Mouse (Mus musculus) limb, embryonic 11.5 days (tissue): ENCODE results near the gene Gm47791. TPM values are rescaled to one million over a fixed set of nuclear protein-coding genes. Genes with fewer than 3 reads are reported as not detected.
A peak's percentile ranks its signal among the peaks of the same experiment; 100 is the strongest.

Experiments used
- ATAC-seq: fragments of 200-750 bp; cut with Nextera tagmentation; 2 replicates; pipeline ENCODE4 v1.8.0; 2017; ENCODE audit warnings: low read depth; ENCODE audit not compliant: insufficient number of reproducible peaks, low FRiP score, low TSS enrichment
- DNase-seq: peaks from one replicate; pipeline ENCODE4 v3.0.0-alpha.2; 2015; ENCODE audit warnings: low spot score
- H3K27ac ChIP-seq: fragments of 300-500 bp; sonication (generic); replicated peaks from 2 replicates; pipeline ENCODE4 v1.5.1; 2014; ENCODE audit warnings: low read depth, mild to moderate bottlenecking, low read length
- H3K27me3 ChIP-seq: fragments of 300-500 bp; sonication (generic); 2 replicates; pipeline ENCODE4 v1.6.1; 2014; ENCODE audit warnings: mild to moderate bottlenecking, low read length, mixed read lengths; ENCODE audit not compliant: control insufficient read depth, insufficient read depth
- H3K36me3 ChIP-seq: fragments of 300-500 bp; sonication (generic); 2 replicates; pipeline ENCODE4 v1.6.1; 2014; ENCODE audit warnings: mild to moderate bottlenecking, low read length, moderate library complexity, mixed read lengths; ENCODE audit not compliant: control insufficient read depth, insufficient read depth
- H3K4me1 ChIP-seq: fragments of 300-500 bp; sonication (generic); 2 replicates; pipeline ENCODE4 v1.6.1; 2014; ENCODE audit warnings: low read length, mixed read lengths; ENCODE audit not compliant: control insufficient read depth, insufficient read depth
- H3K4me2 ChIP-seq: fragments of 300-500 bp; sonication (generic); 2 replicates; pipeline ENCODE4 v1.6.1; 2014; ENCODE audit warnings: low read depth, mild to moderate bottlenecking, moderate library complexity; ENCODE audit not compliant: severe bottlenecking
- H3K4me3 ChIP-seq: fragments of 300-500 bp; sonication (generic); 2 replicates; pipeline ENCODE4 v1.5.1; 2014; ENCODE audit warnings: low read depth, low read length
- H3K9ac ChIP-seq: fragments of 300-500 bp; sonication (generic); 2 replicates; pipeline ENCODE4 v1.6.1; 2014; ENCODE audit warnings: mild to moderate bottlenecking, low read length
- H3K9me3 ChIP-seq: fragments of 300-500 bp; sonication (generic); 2 replicates; pipeline ENCODE4 v1.6.1; 2016; ENCODE audit warnings: low read length; ENCODE audit not compliant: control insufficient read depth
- WGBS: fragments of 180-500 bp; shearing (Covaris S2); extraction: QIAGEN DNeasy Blood & Tissue Kit; methylation state at CpG from one replicate; pipeline ENCODE4 v1.1.7; 2014; 5-methylcytosine and 5-hydroxymethylcytosine counted together
- polyA plus RNA-seq: library from polyadenylated mRNA; unstranded; fragments of >200 nt; fragmentation: Nextera tagmentation; extraction: Ambion mirVana; gene quantifications from 2 replicates; pipeline ENCODE4 v1.2.1, GENCODE M21; 2014

Gm47791 gene
- polyA plus RNA-seq, 1 experiment from 2014 or later, result not detected

GRCm38 (mm10) chr1:82795211-82795610 is 24.2 kb upstream of the Gm47791 start:
- no peaks in the 10 kb centered on the region for H3K27me3 ChIP-seq
- ATAC-seq (no peak), DNase-seq (no peak)
- no peak overlapping the region for H3K4me3 ChIP-seq
- no peaks in the 10 kb centered on the region for H3K4me1 ChIP-seq
- no peaks in the 10 kb centered on the region for H3K36me3 ChIP-seq
- WGBS, result 83% methylated on average over 2 of the region's 2 CpGs
- H3K9ac ChIP-seq, result no peak overlapping the region
- H3K9me3 ChIP-seq, result no peaks in the 10 kb centered on the region; the same call in 1 of the 2 replicates
- H3K4me2 ChIP-seq, result no peak overlapping the region
- no peak overlapping the region for H3K27ac ChIP-seq

GRCm38 (mm10) chr1:82793986-82794385 is 22.9 kb upstream of the Gm47791 start:
- H3K27me3 ChIP-seq, result no peaks in the 10 kb centered on the region
- no peaks in the 10 kb centered on the region for H3K4me1 ChIP-seq
- no peaks in the 10 kb centered on the region for H3K36me3 ChIP-seq
- no peak overlapping the region for H3K4me2 ChIP-seq
- H3K9me3 ChIP-seq, result no peaks in the 10 kb centered on the region; the same call in 1 of the 2 replicates
- no peak overlapping the region for H3K27ac ChIP-seq
- ATAC-seq (no peak), DNase-seq (no peak)
- H3K9ac ChIP-seq, result no peak overlapping the region
- H3K4me3 ChIP-seq, result no peak overlapping the region
- 60% methylated on average over 4 of the region's 4 CpGs for WGBS

GRCm38 (mm10) chr1:82793110-82793509 is 22.1 kb upstream of the Gm47791 start:
- no peak overlapping the region for H3K4me2 ChIP-seq
- DNase-seq (no peak), ATAC-seq (no peak)
- H3K9ac ChIP-seq, result no peak overlapping the region
- 84% methylated on average over 3 of the region's 3 CpGs for WGBS
- no peaks in the 10 kb centered on the region for H3K27me3 ChIP-seq
- H3K9me3 ChIP-seq, result no peaks in the 10 kb centered on the region; the same call in 1 of the 2 replicates
- H3K4me3 ChIP-seq, result no peak overlapping the region
- no peak overlapping the region for H3K27ac ChIP-seq
- H3K4me1 ChIP-seq, result no peaks in the 10 kb centered on the region
- no peaks in the 10 kb centered on the region for H3K36me3 ChIP-seq

- H3K9me3 ChIP-seq, result no peaks in the 10 kb centered on the region; the same call in 1 of the 2 replicates
- 91% methylated on average over 6 of the region's 6 CpGs for WGBS
- H3K9ac ChIP-seq, result no peak overlapping the region
- H3K4me1 ChIP-seq, result no peaks in the 10 kb centered on the region
- no peak overlapping the region for H3K4me2 ChIP-seq
- H3K27me3 ChIP-seq, result no peaks in the 10 kb centered on the region
- no peak overlapping the region for H3K27ac ChIP-seq
- H3K36me3 ChIP-seq, result no peaks in the 10 kb centered on the region
- H3K4me3 ChIP-seq, result no peak overlapping the region
- ATAC-seq (no peak), DNase-seq (no peak)
These were observed 21.2 kb upstream of the Gm47791 start for GRCm38 (mm10) chr1:82792238-82792637.

GRCm38 (mm10) chr1:82791105-82791504 is 20.1 kb upstream of the Gm47791 start:
- no peaks in the 10 kb centered on the region for H3K27me3 ChIP-seq
- H3K4me2 ChIP-seq, result no peak overlapping the region
- ATAC-seq, result no peak
- H3K4me3 ChIP-seq, result no peak overlapping the region
- no peak overlapping the region for H3K9ac ChIP-seq
- no peaks in the 10 kb centered on the region; the same call in 1 of the 2 replicates for H3K9me3 ChIP-seq
- H3K4me1 ChIP-seq, result no peaks in the 10 kb centered on the region
- WGBS, result 91% methylated on average over 11 of the region's 11 CpGs
- no peaks in the 10 kb centered on the region for H3K36me3 ChIP-seq
- DNase-seq, result no peak
- no peak overlapping the region for H3K27ac ChIP-seq

GRCm38 (mm10) chr1:82788070-82788469 is 17.0 kb upstream of the Gm47791 start:
- H3K9ac ChIP-seq, result no peak overlapping the region
- ATAC-seq, result no peak
- no peaks in the 10 kb centered on the region for H3K4me1 ChIP-seq
- H3K4me3 ChIP-seq, result no peak overlapping the region
- H3K27ac ChIP-seq, result no peak overlapping the region
- H3K4me2 ChIP-seq, result no peak overlapping the region
- no peaks in the 10 kb centered on the region for H3K27me3 ChIP-seq
- H3K36me3 ChIP-seq, result no peaks in the 10 kb centered on the region
- DNase-seq, result no peak
- WGBS, result 56% methylated on average over 7 of the region's 7 CpGs
- H3K9me3 ChIP-seq, result no peaks in the 10 kb centered on the region; the same call in 1 of the 2 replicates

GRCm38 (mm10) chr1:82787414-82787813 is 16.4 kb upstream of the Gm47791 start:
- DNase-seq (peak; percentile 54), ATAC-seq (peak; percentile 62; the same call in 1 of the 2 replicates)
- Histone ChIP-seq H3K9ac (no peak overlapping the region), H3K9me3 (no peaks in the 10 kb centered on the region; the same call in 1 of the 2 replicates), H3K4me3 (no peak overlapping the region), H3K36me3 (no peaks in the 10 kb centered on the region), H3K4me2 (no peak overlapping the region), H3K4me1 (no peaks in the 10 kb centered on the region), H3K27me3 (no peaks in the 10 kb centered on the region), H3K27ac (no peak overlapping the region)
- 12% methylated on average over 2 of the region's 2 CpGs for WGBS

- Histone ChIP-seq H3K27me3 (no peaks in the 10 kb centered on the region), H3K27ac (no peak overlapping the region), H3K4me3 (no peak overlapping the region), H3K9me3 (no peaks in the 10 kb centered on the region), H3K4me2 (no peak overlapping the region), H3K4me1 (no peaks in the 10 kb centered on the region), H3K9ac (no peak overlapping the region), H3K36me3 (no peaks in the 10 kb centered on the region)
- ATAC-seq (no peak), DNase-seq (no peak)
- 76% methylated on average over 6 of the region's 6 CpGs for WGBS
These were observed 14.5 kb upstream of the Gm47791 start for GRCm38 (mm10) chr1:82785546-82785945.

- Histone ChIP-seq H3K27me3 (no peaks in the 10 kb centered on the region), H3K9ac (no peak overlapping the region), H3K9me3 (no peaks in the 10 kb centered on the region), H3K36me3 (no peaks in the 10 kb centered on the region), H3K4me3 (no peak overlapping the region), H3K4me1 (no peaks in the 10 kb centered on the region), H3K27ac (no peak overlapping the region), H3K4me2 (no peak overlapping the region)
- ATAC-seq (no peak), DNase-seq (no peak)
- WGBS, result 78% methylated on average over 3 of the region's 3 CpGs
These were observed 12.5 kb upstream of the Gm47791 start for GRCm38 (mm10) chr1:82783559-82783958.
